Mouse (Mus musculus) MEL (cell line): ENCODE measurements around the gene Tsen54. TPM values are rescaled to one million over a fixed set of nuclear protein-coding genes. Genes with fewer than 3 reads are reported as not detected.

Source experiments
- DNase-seq: peaks from one replicate; pipeline ENCODE4 v3.0.0; 2011; ENCODE audit warnings: low read depth, low spot score
- H3K27ac ChIP-seq: 2 replicates; pipeline ENCODE4 v1.5.1; 2012; ENCODE audit warnings: low read depth, mild to moderate bottlenecking, control low read depth, low read length, moderate library complexity; ENCODE audit not compliant: control insufficient read depth
- H3K27me3 ChIP-seq, 2 experiments: fragments of 150-350 bp in 1 of 2; sonication (generic) in 1 of 2; 2 replicates each; pipeline ENCODE4 v1.6.1; 2012; ENCODE audit warnings: low read length in 2 of 2, mild to moderate bottlenecking in 2 of 2, improper control_type of control experiment in 1 of 2, moderate library complexity in 1 of 2; ENCODE audit not compliant: insufficient read depth in 2 of 2, control insufficient read depth in 1 of 2
- H3K36me3 ChIP-seq, 2 experiments: 2 replicates each; pipeline ENCODE4 v1.6.1; 2012 to 2014; ENCODE audit warnings: low read length in 2 of 2, improper control_type of control experiment in 1 of 2, inconsistent platforms in 1 of 2, mild to moderate bottlenecking in 1 of 2; ENCODE audit not compliant: insufficient read depth in 2 of 2, control insufficient read depth in 1 of 2
- H3K4me1 ChIP-seq, 2 experiments: fragments of 150-350 bp in 1 of 2; sonication (generic) in 1 of 2; 2 replicates each; pipeline ENCODE4 v1.6.1; 2012; ENCODE audit warnings: low read length in 2 of 2, improper control_type of control experiment in 1 of 2, mild to moderate bottlenecking in 1 of 2; ENCODE audit not compliant: insufficient read depth in 2 of 2, control insufficient read depth in 1 of 2
- H3K4me3 ChIP-seq, 2 experiments: fragments of 150-350 bp in 1 of 2; sonication (generic) in 1 of 2; 2 replicates each; pipeline ENCODE4 v1.5.1; 2012; ENCODE audit warnings: low read depth in 2 of 2, low read length in 2 of 2, mild to moderate bottlenecking in 2 of 2, moderate library complexity in 2 of 2, control low read depth in 1 of 2, improper control_type of control experiment in 1 of 2; ENCODE audit not compliant: control insufficient read depth in 1 of 2, insufficient read depth in 1 of 2
- H3K79me2 ChIP-seq: 2 replicates; pipeline ENCODE4 v1.6.1; 2012; ENCODE audit warnings: mild to moderate bottlenecking, low read length, moderate library complexity; ENCODE audit not compliant: control insufficient read depth, poor library complexity, insufficient read depth
- H3K9ac ChIP-seq: 2 replicates; pipeline ENCODE4 v1.6.1; 2012; ENCODE audit warnings: low read depth, mild to moderate bottlenecking, control low read depth, low read length, moderate library complexity; ENCODE audit not compliant: control insufficient read depth, poor library complexity, severe bottlenecking
- H3K9me3 ChIP-seq: fragments of 150-350 bp; sonication (generic); replicated peaks from 2 replicates; pipeline ENCODE4 v1.6.1; 2012; ENCODE audit warnings: mild to moderate bottlenecking, low read length, improper control_type of control experiment, moderate library complexity; ENCODE audit not compliant: insufficient read depth
- BHLHE40 ChIP-seq: IDR thresholded peaks from 2 replicates; pipeline ENCODE4 v1.6.1; 2012; ENCODE audit warnings: low read depth, mild to moderate bottlenecking, inconsistent platforms, low read length, improper control_type of control experiment, borderline replicate concordance
- CHD2 ChIP-seq: IDR thresholded peaks from 2 replicates; pipeline ENCODE4 v1.6.1; 2011; ENCODE audit warnings: low read length, improper control_type of control experiment
- CTCF ChIP-seq, 3 experiments: IDR thresholded peaks in 2 of 3; conservative IDR thresholded peaks in 1 of 3; 2 replicates each; pipeline ENCODE4 v1.5.1; 2011 to 2012; ENCODE audit warnings: low read length in 3 of 3, low read depth in 2 of 3, mild to moderate bottlenecking in 2 of 3, improper control_type of control experiment in 1 of 3, inconsistent platforms in 1 of 3, mixed read lengths in 1 of 3, moderate library complexity in 1 of 3; ENCODE audit not compliant: control insufficient read depth in 1 of 3, insufficient read depth in 1 of 3, poor library complexity in 1 of 3, severe bottlenecking in 1 of 3
- ELF1 ChIP-seq: IDR thresholded peaks from 2 replicates; pipeline ENCODE4 v1.6.1; 2014; ENCODE audit warnings: low read depth, mild to moderate bottlenecking, inconsistent platforms, low read length, improper control_type of control experiment, moderate library complexity
- EP300 ChIP-seq, 2 experiments: IDR thresholded peaks; 2 replicates each; pipeline ENCODE4 v1.6.1; 2011; ENCODE audit warnings: improper control_type of control experiment in 2 of 2, low read length in 2 of 2, low read depth in 1 of 2, mild to moderate bottlenecking in 1 of 2
- GATA1 ChIP-seq: IDR thresholded peaks from 2 replicates; pipeline ENCODE4 v1.6.1; 2011; ENCODE audit warnings: low read depth, low read length, improper control_type of control experiment
- KAT2A ChIP-seq: conservative IDR thresholded peaks from 2 replicates; pipeline ENCODE4 v1.6.1; 2012; ENCODE audit warnings: low read depth, low read length, improper control_type of control experiment, inconsistent platforms
- MAFK ChIP-seq: IDR thresholded peaks from 2 replicates; pipeline ENCODE4 v1.6.1; 2011; ENCODE audit warnings: low read depth, mild to moderate bottlenecking, low read length, improper control_type of control experiment, borderline replicate concordance
- MXI1 ChIP-seq: IDR thresholded peaks from 2 replicates; pipeline ENCODE4 v1.6.1; 2011; ENCODE audit warnings: mild to moderate bottlenecking, low read depth, low read length, improper control_type of control experiment
- MYB ChIP-seq: IDR thresholded peaks from 2 replicates; pipeline ENCODE4 v1.6.1; 2011; ENCODE audit warnings: mild to moderate bottlenecking, low read depth, low read length, improper control_type of control experiment
- NELFE ChIP-seq: IDR thresholded peaks from 2 replicates; pipeline ENCODE4 v1.6.1; 2011; ENCODE audit warnings: low read depth, low read length, improper control_type of control experiment
- RCOR1 ChIP-seq: IDR thresholded peaks from 2 replicates; pipeline ENCODE4 v1.6.1; 2012; ENCODE audit warnings: low read depth, mild to moderate bottlenecking, inconsistent platforms, low read length, improper control_type of control experiment
- SIN3A ChIP-seq: IDR thresholded peaks from 2 replicates; pipeline ENCODE4 v1.6.1; 2012; ENCODE audit warnings: low read length, improper control_type of control experiment, inconsistent platforms
- USF2 ChIP-seq, 2 experiments: IDR thresholded peaks; 2 replicates each; pipeline ENCODE4 v1.6.1; 2011 to 2012; ENCODE audit warnings: improper control_type of control experiment in 2 of 2, low read length in 2 of 2, borderline replicate concordance in 1 of 2, inconsistent platforms in 1 of 2, low read depth in 1 of 2, mild to moderate bottlenecking in 1 of 2; ENCODE audit not compliant: insufficient read depth in 1 of 2
- ZC3H11A ChIP-seq: IDR thresholded peaks from 2 replicates; pipeline ENCODE4 v1.6.1; 2012; ENCODE audit warnings: low read depth, mild to moderate bottlenecking, inconsistent platforms, low read length, improper control_type of control experiment
- polyA plus RNA-seq, 2 experiments: library from polyadenylated mRNA; stranded (reverse) in 1 of 2; unstranded in 1 of 2; fragments of >175 nt in 1 of 2; fragments of >200 nt in 1 of 2; gene quantifications; 2 replicates each; pipeline versions ENCODE4 v1.2.1 to v1.2.4; 2012; ENCODE audit warnings: low replicate concordance in 2 of 2, low read depth in 1 of 2; ENCODE audit not compliant: insufficient read length in 2 of 2, insufficient read depth in 1 of 2, missing spikeins in 1 of 2
- total RNA-seq: library from RNA; depleted of rRNA; stranded (reverse); fragments of 300-350 nt; gene quantifications from 2 replicates; pipeline ENCODE4 v1.2.3, GENCODE M21; 2012

Gene Tsen54
- total and polyA plus RNA-seq, 3 experiments = 55.8 to 72.0 TPM; not detected in 1

- no peaks in the 10 kb centered on the region for H3K27me3 ChIP-seq
- H3K27ac ChIP-seq = no peak overlapping the region
- 0 out of 4 replicates have a peak, but pooled peaks cover 0 to 2% of the 10 kb centered on the region in 2 experiments for H3K36me3 ChIP-seq
Observed at GRCm38 (mm10) chr11:115807306-115807705, 7.2 kb upstream of the Tsen54 start.

GRCm38 (mm10) chr11:115807971-115808370, 6.6 kb upstream of the Tsen54 start:
- no peak for TF ChIP-seq EP300 (IDR thresholded peaks at IDR 0.05; ENCODE audit: low read depth in 1 of 2, low read length in 2 of 2)
- TF ChIP-seq CTCF (IDR thresholded peaks at IDR 0.05 in 2 of 3, conservative IDR thresholded peaks at IDR 0.05 in 1 of 3; ENCODE audit: control insufficient read depth in 1 of 3, insufficient read depth in 1 of 3, low read depth in 2 of 3, low read length in 3 of 3, poor library complexity in 1 of 3, severe bottlenecking in 1 of 3) = no peak
- TF ChIP-seq MAFK = no peak
- TF ChIP-seq KAT2A = no peak
- H3K79me2 ChIP-seq = peaks cover 4% of the 10 kb centered on the region
- H3K4me3 ChIP-seq = no peak overlapping the region
- H3K9me3 ChIP-seq = no peaks in the 10 kb centered on the region
- H3K9ac ChIP-seq = no peak overlapping the region
- no peaks in the 10 kb centered on the region for H3K27me3 ChIP-seq
- H3K4me1 ChIP-seq = peaks cover 0 to 15% of the 10 kb centered on the region in 2 experiments; a peak in 3 of 4 replicates
- H3K27ac ChIP-seq = no peak overlapping the region
- DNase-seq = no peak
- H3K36me3 ChIP-seq = peaks cover 0 to 6% of the 10 kb centered on the region in 2 experiments; a peak in 2 of 4 replicates

More at GRCm38 (mm10) chr11:115807306-115807705, 7.2 kb upstream of the Tsen54 start:
- Histone ChIP-seq H3K9ac (no peak overlapping the region), H3K4me1 (peaks cover 0 to 8% of the 10 kb centered on the region in 2 experiments; a peak in 2 of 4 replicates), H3K9me3 (no peaks in the 10 kb centered on the region), H3K4me3 (no peak overlapping the region), H3K79me2 (no peaks in the 10 kb centered on the region; the same call in 1 of the 2 replicates)
- no peak for DNase-seq
- TF ChIP-seq ZC3H11A = no peak
- no peak for TF ChIP-seq MYB
- no peak for TF ChIP-seq KAT2A
- no peak for TF ChIP-seq ELF1
- TF ChIP-seq CHD2 = no peak
- no peak for TF ChIP-seq MXI1

- peaks cover 0 to 6% of the 10 kb centered on the region in 2 experiments; a peak in 2 of 4 replicates for H3K36me3 ChIP-seq
- peak; percentile 60 for DNase-seq
Observed at GRCm38 (mm10) chr11:115808696-115809310, 5.7 kb upstream of the Tsen54 start.

More at GRCm38 (mm10) chr11:115808696-115809310, 5.7 kb upstream of the Tsen54 start:
- no peak overlapping the region for H3K4me3 ChIP-seq
- H3K9me3 ChIP-seq = no peaks in the 10 kb centered on the region
- H3K79me2 ChIP-seq = peaks cover 7% of the 10 kb centered on the region
- H3K4me1 ChIP-seq = peaks cover 0 to 15% of the 10 kb centered on the region in 2 experiments; a peak in 3 of 4 replicates
- no peak overlapping the region for H3K27ac ChIP-seq
- H3K27me3 ChIP-seq = no peaks in the 10 kb centered on the region
- peak overlapping the region; percentile 18; the same call in 1 of the 2 replicates for H3K9ac ChIP-seq
- no peak for TF ChIP-seq SIN3A
- no peak for TF ChIP-seq USF2 (IDR thresholded peaks at IDR 0.05; ENCODE audit: borderline replicate concordance in 1 of 2, insufficient read depth in 1 of 2, low read depth in 1 of 2, low read length in 2 of 2)
- TF ChIP-seq RCOR1 = no peak
- no peak for TF ChIP-seq NELFE
- TF ChIP-seq BHLHE40 = no peak
- no peak for TF ChIP-seq MXI1
- peak; percentile 35; the same call in 1 of the 2 replicates for TF ChIP-seq ELF1
- no peak for TF ChIP-seq GATA1
